Mouse (Mus musculus) frontal cortex, postnatal 36 days (tissue): ENCODE results near the gene Morn1.

Source experiments
- DNase-seq, 2 experiments: peaks; one replicate each; pipeline ENCODE4 v3.0.0; 2022; ENCODE audit warnings: low spot score in 2 of 2

Gene Morn1

GRCm38 (mm10) chr4:155086108-155087024, at the start of gene Morn1, which contains the start of gene Rer1:
Gene Morn1 (plus strand): TSS chr4:155086577.
Gene Rer1 (minus strand): TSS chr4:155086382.
- peak; percentile 100 for DNase-seq

GRCm38 (mm10) chr4:155040197-155040596, 46.2 kb upstream of the Morn1 start:
- DNase-seq = peak; percentile 64 to 67

- peak in 1 of 2 experiments; percentile 34 for DNase-seq
These were observed 45.7 kb upstream of the Morn1 start for GRCm38 (mm10) chr4:155040696-155041095.

- peak in 1 of 2 experiments; percentile 63 for DNase-seq
These were observed 43.6 kb upstream of the Morn1 start for GRCm38 (mm10) chr4:155042606-155043288.

GRCm38 (mm10) chr4:155043289-155043625, 43.1 kb upstream of the Morn1 start:
- no peak for DNase-seq

GRCm38 (mm10) chr4:155046636-155047035, 39.7 kb upstream of the Morn1 start:
- no peak for DNase-seq

- DNase-seq = no peak
These were observed 36.3 kb upstream of the Morn1 start for GRCm38 (mm10) chr4:155050116-155050515.

- DNase-seq = no peak
These were observed 29.7 kb upstream of the Morn1 start, which contains the start of gene Plch2 for GRCm38 (mm10) chr4:155056724-155057123. Gene Plch2 (minus strand): TSS chr4:155056784.

- DNase-seq = no peak
These were observed 28.1 kb upstream of the Morn1 start for GRCm38 (mm10) chr4:155058325-155058724.

GRCm38 (mm10) chr4:155063895-155064294, 22.5 kb upstream of the Morn1 start:
- no peak for DNase-seq

- no peak for DNase-seq
These were observed 21.9 kb upstream of the Morn1 start for GRCm38 (mm10) chr4:155064474-155064873.

GRCm38 (mm10) chr4:155065970-155066833, 20.2 kb upstream of the Morn1 start:
- peak; percentile 90 to 96 for DNase-seq

GRCm38 (mm10) chr4:155066834-155067522, 19.4 kb upstream of the Morn1 start, which contains the start of gene Pex10:
Gene Pex10 (plus strand): TSS chr4:155067016.
- peak; percentile 95 to 96 for DNase-seq

GRCm38 (mm10) chr4:155068357-155068972, 17.9 kb upstream of the Morn1 start:
- no peak for DNase-seq

- DNase-seq = peak; percentile 26 to 45
These were observed 17.2 kb upstream of the Morn1 start for GRCm38 (mm10) chr4:155069191-155069590.

- DNase-seq = no peak
These were observed 16.2 kb upstream of the Morn1 start for GRCm38 (mm10) chr4:155070199-155070598.

GRCm38 (mm10) chr4:155070921-155071320, 15.5 kb upstream of the Morn1 start:
- DNase-seq = no peak

- DNase-seq = no peak
These were observed 12.0 kb upstream of the Morn1 start for GRCm38 (mm10) chr4:155074418-155074817.

- DNase-seq = no peak
These were observed 11.2 kb upstream of the Morn1 start for GRCm38 (mm10) chr4:155075137-155075536.

- DNase-seq = no peak
These were observed 10.6 kb upstream of the Morn1 start for GRCm38 (mm10) chr4:155075813-155076212.

GRCm38 (mm10) chr4:155076677-155077076, 9.7 kb upstream of the Morn1 start:
- DNase-seq = no peak
